Mouse (Mus musculus) MEL (cell line): ENCODE measurements around the gene Prkcz. TPM values are rescaled to one million over a fixed set of nuclear protein-coding genes. Genes with fewer than 3 reads are reported as not detected.

Experiments used
- DNase-seq: peaks from one replicate; pipeline ENCODE4 v3.0.0; 2011; ENCODE audit warnings: low read depth, low spot score
- H3K27ac ChIP-seq: 2 replicates; pipeline ENCODE4 v1.5.1; 2012; ENCODE audit warnings: low read depth, mild to moderate bottlenecking, control low read depth, low read length, moderate library complexity; ENCODE audit not compliant: control insufficient read depth
- H3K27me3 ChIP-seq, 2 experiments: fragments of 150-350 bp in 1 of 2; sonication (generic) in 1 of 2; 2 replicates each; pipeline ENCODE4 v1.6.1; 2012; ENCODE audit warnings: low read length in 2 of 2, mild to moderate bottlenecking in 2 of 2, improper control_type of control experiment in 1 of 2, moderate library complexity in 1 of 2; ENCODE audit not compliant: insufficient read depth in 2 of 2, control insufficient read depth in 1 of 2
- H3K36me3 ChIP-seq, 2 experiments: 2 replicates each; pipeline ENCODE4 v1.6.1; 2012 to 2014; ENCODE audit warnings: low read length in 2 of 2, improper control_type of control experiment in 1 of 2, inconsistent platforms in 1 of 2, mild to moderate bottlenecking in 1 of 2; ENCODE audit not compliant: insufficient read depth in 2 of 2, control insufficient read depth in 1 of 2
- H3K4me1 ChIP-seq, 2 experiments: fragments of 150-350 bp in 1 of 2; sonication (generic) in 1 of 2; 2 replicates each; pipeline ENCODE4 v1.6.1; 2012; ENCODE audit warnings: low read length in 2 of 2, improper control_type of control experiment in 1 of 2, mild to moderate bottlenecking in 1 of 2; ENCODE audit not compliant: insufficient read depth in 2 of 2, control insufficient read depth in 1 of 2
- H3K4me3 ChIP-seq, 2 experiments: fragments of 150-350 bp in 1 of 2; sonication (generic) in 1 of 2; 2 replicates each; pipeline ENCODE4 v1.5.1; 2012; ENCODE audit warnings: low read depth in 2 of 2, low read length in 2 of 2, mild to moderate bottlenecking in 2 of 2, moderate library complexity in 2 of 2, control low read depth in 1 of 2, improper control_type of control experiment in 1 of 2; ENCODE audit not compliant: control insufficient read depth in 1 of 2, insufficient read depth in 1 of 2
- H3K79me2 ChIP-seq: 2 replicates; pipeline ENCODE4 v1.6.1; 2012; ENCODE audit warnings: mild to moderate bottlenecking, low read length, moderate library complexity; ENCODE audit not compliant: control insufficient read depth, poor library complexity, insufficient read depth
- H3K9ac ChIP-seq: 2 replicates; pipeline ENCODE4 v1.6.1; 2012; ENCODE audit warnings: low read depth, mild to moderate bottlenecking, control low read depth, low read length, moderate library complexity; ENCODE audit not compliant: control insufficient read depth, poor library complexity, severe bottlenecking
- H3K9me3 ChIP-seq: fragments of 150-350 bp; sonication (generic); replicated peaks from 2 replicates; pipeline ENCODE4 v1.6.1; 2012; ENCODE audit warnings: mild to moderate bottlenecking, low read length, improper control_type of control experiment, moderate library complexity; ENCODE audit not compliant: insufficient read depth
- BHLHE40 ChIP-seq: IDR thresholded peaks from 2 replicates; pipeline ENCODE4 v1.6.1; 2012; ENCODE audit warnings: low read depth, mild to moderate bottlenecking, inconsistent platforms, low read length, improper control_type of control experiment, borderline replicate concordance
- CHD1 ChIP-seq: IDR thresholded peaks from 2 replicates; pipeline ENCODE4 v1.6.1; 2012; ENCODE audit warnings: low read depth, mild to moderate bottlenecking, inconsistent platforms, low read length, improper control_type of control experiment
- CHD2 ChIP-seq: IDR thresholded peaks from 2 replicates; pipeline ENCODE4 v1.6.1; 2011; ENCODE audit warnings: low read length, improper control_type of control experiment
- CTCF ChIP-seq, 3 experiments: IDR thresholded peaks in 2 of 3; conservative IDR thresholded peaks in 1 of 3; 2 replicates each; pipeline ENCODE4 v1.5.1; 2011 to 2012; ENCODE audit warnings: low read length in 3 of 3, low read depth in 2 of 3, mild to moderate bottlenecking in 2 of 3, improper control_type of control experiment in 1 of 3, inconsistent platforms in 1 of 3, mixed read lengths in 1 of 3, moderate library complexity in 1 of 3; ENCODE audit not compliant: control insufficient read depth in 1 of 3, insufficient read depth in 1 of 3, poor library complexity in 1 of 3, severe bottlenecking in 1 of 3
- E2F4 ChIP-seq: IDR thresholded peaks from 2 replicates; pipeline ENCODE4 v1.6.1; 2011; ENCODE audit warnings: low read depth, low read length, improper control_type of control experiment, borderline replicate concordance
- EP300 ChIP-seq, 2 experiments: IDR thresholded peaks; 2 replicates each; pipeline ENCODE4 v1.6.1; 2011; ENCODE audit warnings: improper control_type of control experiment in 2 of 2, low read length in 2 of 2, low read depth in 1 of 2, mild to moderate bottlenecking in 1 of 2
- ETS1 ChIP-seq: IDR thresholded peaks from 2 replicates; pipeline ENCODE4 v1.6.1; 2012; ENCODE audit warnings: low read depth, mild to moderate bottlenecking, inconsistent platforms, low read length, improper control_type of control experiment, moderate library complexity
- GATA1 ChIP-seq: IDR thresholded peaks from 2 replicates; pipeline ENCODE4 v1.6.1; 2011; ENCODE audit warnings: low read depth, low read length, improper control_type of control experiment
- HCFC1 ChIP-seq: IDR thresholded peaks from 2 replicates; pipeline ENCODE4 v1.6.1; 2012; ENCODE audit warnings: low read depth, mild to moderate bottlenecking, inconsistent platforms, low read length, improper control_type of control experiment, moderate library complexity
- JUND ChIP-seq: IDR thresholded peaks from 2 replicates; pipeline ENCODE4 v1.6.1; 2011; ENCODE audit warnings: low read depth, mild to moderate bottlenecking, improper control_type of control experiment, low read length
- KAT2A ChIP-seq: conservative IDR thresholded peaks from 2 replicates; pipeline ENCODE4 v1.6.1; 2012; ENCODE audit warnings: low read depth, low read length, improper control_type of control experiment, inconsistent platforms
- MAX ChIP-seq: IDR thresholded peaks from 2 replicates; pipeline ENCODE4 v1.6.1; 2011; ENCODE audit warnings: low read length, improper control_type of control experiment
- MAZ ChIP-seq: IDR thresholded peaks from 2 replicates; pipeline ENCODE4 v1.6.1; 2012; ENCODE audit warnings: low read depth, mild to moderate bottlenecking, inconsistent platforms, low read length, improper control_type of control experiment
- MEF2A ChIP-seq: IDR thresholded peaks from 2 replicates; pipeline ENCODE4 v1.6.1; 2014; ENCODE audit warnings: low read depth, mild to moderate bottlenecking, inconsistent platforms, low read length, improper control_type of control experiment; ENCODE audit not compliant: poor library complexity, insufficient replicate concordance, severe bottlenecking; ENCODE audit errors: extremely low read depth
- MYB ChIP-seq: IDR thresholded peaks from 2 replicates; pipeline ENCODE4 v1.6.1; 2011; ENCODE audit warnings: mild to moderate bottlenecking, low read depth, low read length, improper control_type of control experiment
- MYC ChIP-seq: IDR thresholded peaks from 2 replicates; pipeline ENCODE4 v1.6.1; 2011; ENCODE audit warnings: low read depth, mild to moderate bottlenecking, low read length, improper control_type of control experiment, moderate library complexity
- POLR2A ChIP-seq, 2 experiments: IDR thresholded peaks; 2 replicates each; pipeline ENCODE4 v1.6.1; 2011 to 2012; ENCODE audit warnings: low read length in 2 of 2, mild to moderate bottlenecking in 2 of 2, control low read depth in 1 of 2, improper control_type of control experiment in 1 of 2, low read depth in 1 of 2, moderate library complexity in 1 of 2; ENCODE audit not compliant: control insufficient read depth in 1 of 2, insufficient read depth in 1 of 2, poor library complexity in 1 of 2
- POLR2AphosphoS2 ChIP-seq: IDR thresholded peaks from 2 replicates; pipeline ENCODE4 v1.6.1; 2011; ENCODE audit warnings: low read length, improper control_type of control experiment
- POLR2AphosphoS5 ChIP-seq: IDR thresholded peaks from 2 replicates; pipeline ENCODE4 v1.6.1; 2012; ENCODE audit warnings: low read depth, borderline replicate concordance, mild to moderate bottlenecking, inconsistent platforms, low read length, moderate library complexity, mixed read lengths
- RAD21 ChIP-seq: IDR thresholded peaks from 2 replicates; pipeline ENCODE4 v1.6.1; 2011; ENCODE audit warnings: mild to moderate bottlenecking, low read depth, low read length, improper control_type of control experiment
- RCOR1 ChIP-seq: IDR thresholded peaks from 2 replicates; pipeline ENCODE4 v1.6.1; 2012; ENCODE audit warnings: low read depth, mild to moderate bottlenecking, inconsistent platforms, low read length, improper control_type of control experiment
- SIN3A ChIP-seq: IDR thresholded peaks from 2 replicates; pipeline ENCODE4 v1.6.1; 2012; ENCODE audit warnings: low read length, improper control_type of control experiment, inconsistent platforms
- TAL1 ChIP-seq: IDR thresholded peaks from 2 replicates; pipeline ENCODE4 v1.6.1; 2012; ENCODE audit warnings: mild to moderate bottlenecking, inconsistent platforms, low read length, moderate library complexity, mixed read lengths
- TBP ChIP-seq: IDR thresholded peaks from 2 replicates; pipeline ENCODE4 v1.8.0; 2011; ENCODE audit warnings: low read depth, low read length, improper control_type of control experiment
- TCF12 ChIP-seq: IDR thresholded peaks from 2 replicates; pipeline ENCODE4 v1.6.1; 2014; ENCODE audit warnings: low read depth, mild to moderate bottlenecking, inconsistent platforms, low read length, improper control_type of control experiment, moderate library complexity
- UBTF ChIP-seq: IDR thresholded peaks from 2 replicates; pipeline ENCODE4 v1.6.1; 2012; ENCODE audit warnings: low read depth, mild to moderate bottlenecking, inconsistent platforms, low read length, improper control_type of control experiment, moderate library complexity, borderline replicate concordance; ENCODE audit not compliant: insufficient read depth
- USF2 ChIP-seq, 2 experiments: IDR thresholded peaks; 2 replicates each; pipeline ENCODE4 v1.6.1; 2011 to 2012; ENCODE audit warnings: improper control_type of control experiment in 2 of 2, low read length in 2 of 2, borderline replicate concordance in 1 of 2, inconsistent platforms in 1 of 2, low read depth in 1 of 2, mild to moderate bottlenecking in 1 of 2; ENCODE audit not compliant: insufficient read depth in 1 of 2
- ZKSCAN1 ChIP-seq: IDR thresholded peaks from 2 replicates; pipeline ENCODE4 v1.6.1; 2012; ENCODE audit warnings: low read depth, mild to moderate bottlenecking, inconsistent platforms, low read length, improper control_type of control experiment, moderate library complexity
- ZMIZ1 ChIP-seq: IDR thresholded peaks from 2 replicates; pipeline ENCODE4 v1.6.1; 2012; ENCODE audit warnings: low read depth, mild to moderate bottlenecking, inconsistent platforms, low read length, improper control_type of control experiment, moderate library complexity
- polyA plus RNA-seq, 2 experiments: library from polyadenylated mRNA; stranded (reverse) in 1 of 2; unstranded in 1 of 2; fragments of >175 nt in 1 of 2; fragments of >200 nt in 1 of 2; gene quantifications; 2 replicates each; pipeline versions ENCODE4 v1.2.1 to v1.2.4; 2012; ENCODE audit warnings: low replicate concordance in 2 of 2, low read depth in 1 of 2; ENCODE audit not compliant: insufficient read length in 2 of 2, insufficient read depth in 1 of 2, missing spikeins in 1 of 2
- total RNA-seq: library from RNA; depleted of rRNA; stranded (reverse); fragments of 300-350 nt; gene quantifications from 2 replicates; pipeline ENCODE4 v1.2.3, GENCODE M21; 2012

The Prkcz gene
- total and polyA plus RNA-seq, 3 experiments, result 0.12 to 0.92 TPM; not detected in 1

- no peak overlapping the region for H3K4me3 ChIP-seq
- H3K27me3 ChIP-seq, result peaks cover 0 to 6% of the 10 kb centered on the region in 2 experiments; a peak in 2 of 4 replicates
- no peaks in the 10 kb centered on the region for H3K9me3 ChIP-seq
- no peak overlapping the region for H3K9ac ChIP-seq
- no peaks in the 10 kb centered on the region for H3K79me2 ChIP-seq
- TF ChIP-seq RAD21, result no peak
- TF ChIP-seq POLR2A (IDR thresholded peaks at IDR 0.05; ENCODE audit: control insufficient read depth in 1 of 2, insufficient read depth in 1 of 2, low read depth in 1 of 2, low read length in 2 of 2, poor library complexity in 1 of 2), result no peak
- TF ChIP-seq MEF2A, result no peak
- no peak for TF ChIP-seq TAL1
- TF ChIP-seq BHLHE40, result no peak
- TF ChIP-seq CTCF (IDR thresholded peaks at IDR 0.05 in 2 of 3, conservative IDR thresholded peaks at IDR 0.05 in 1 of 3; ENCODE audit: control insufficient read depth in 1 of 3, insufficient read depth in 1 of 3, low read depth in 2 of 3, low read length in 3 of 3, poor library complexity in 1 of 3, severe bottlenecking in 1 of 3), result no peak
- TF ChIP-seq JUND, result no peak
- TF ChIP-seq MYB, result no peak
- TF ChIP-seq POLR2AphosphoS2, result no peak
- no peak for TF ChIP-seq UBTF
- no peak for TF ChIP-seq KAT2A
- no peak for TF ChIP-seq CHD1
- no peak for TF ChIP-seq E2F4
- TF ChIP-seq MAZ, result no peak
- no peak for TF ChIP-seq RCOR1
- TF ChIP-seq ZKSCAN1, result no peak
- TF ChIP-seq ETS1, result no peak
- TF ChIP-seq TCF12, result no peak
- TF ChIP-seq GATA1, result no peak
- TF ChIP-seq MYC, result no peak
- no peaks in the 10 kb centered on the region for H3K4me1 ChIP-seq
- no peak overlapping the region for H3K27ac ChIP-seq
- no peaks in the 10 kb centered on the region for H3K36me3 ChIP-seq
- DNase-seq, result no peak
Observed at GRCm38 (mm10) chr4:155366784-155367183, 5.6 kb upstream of the Prkcz start.

- no peaks in the 10 kb centered on the region for H3K36me3 ChIP-seq
- no peak for DNase-seq
- no peak overlapping the region for H3K27ac ChIP-seq
- H3K9me3 ChIP-seq, result no peaks in the 10 kb centered on the region
- H3K79me2 ChIP-seq, result no peaks in the 10 kb centered on the region
- H3K27me3 ChIP-seq, result peaks cover 0 to 6% of the 10 kb centered on the region in 2 experiments; a peak in 1 of 4 replicates
- no peak overlapping the region for H3K9ac ChIP-seq
- no peak overlapping the region for H3K4me3 ChIP-seq
- no peaks in the 10 kb centered on the region for H3K4me1 ChIP-seq
- TF ChIP-seq TAL1, result no peak
- TF ChIP-seq HCFC1, result no peak
- no peak for TF ChIP-seq GATA1
- no peak for TF ChIP-seq ZMIZ1
- TF ChIP-seq POLR2AphosphoS2, result no peak
- no peak for TF ChIP-seq E2F4
- TF ChIP-seq CHD1, result no peak
- TF ChIP-seq UBTF, result no peak
- no peak for TF ChIP-seq CTCF (IDR thresholded peaks at IDR 0.05 in 2 of 3, conservative IDR thresholded peaks at IDR 0.05 in 1 of 3; ENCODE audit: control insufficient read depth in 1 of 3, insufficient read depth in 1 of 3, low read depth in 2 of 3, low read length in 3 of 3, poor library complexity in 1 of 3, severe bottlenecking in 1 of 3)
- TF ChIP-seq MAX, result no peak
- TF ChIP-seq MEF2A, result no peak
- TF ChIP-seq CHD2, result no peak
- TF ChIP-seq EP300 (IDR thresholded peaks at IDR 0.05; ENCODE audit: low read depth in 1 of 2, low read length in 2 of 2), result no peak
- no peak for TF ChIP-seq POLR2AphosphoS5
- TF ChIP-seq TBP, result no peak
- no peak for TF ChIP-seq MYB
- no peak for TF ChIP-seq SIN3A
- no peak for TF ChIP-seq POLR2A (IDR thresholded peaks at IDR 0.05; ENCODE audit: control insufficient read depth in 1 of 2, insufficient read depth in 1 of 2, low read depth in 1 of 2, low read length in 2 of 2, poor library complexity in 1 of 2)
- TF ChIP-seq USF2 (IDR thresholded peaks at IDR 0.05; ENCODE audit: borderline replicate concordance in 1 of 2, insufficient read depth in 1 of 2, low read depth in 1 of 2, low read length in 2 of 2), result no peak
- TF ChIP-seq BHLHE40, result no peak
Observed at GRCm38 (mm10) chr4:155362443-155362842, 1.3 kb upstream of the Prkcz start.
